Mouse (Mus musculus) hindbrain, embryonic 11.5 days (tissue): ENCODE measurements around the gene Hcrt. TPM values are rescaled to one million over a fixed set of nuclear protein-coding genes. Genes with fewer than 3 reads are reported as not detected.

ENCODE experiments used
- ATAC-seq: fragments of 200-750 bp; cut with Nextera tagmentation; 2 replicates; pipeline ENCODE4 v1.8.0; 2017; ENCODE audit warnings: mild to moderate bottlenecking, moderate TSS enrichment, moderate library complexity; ENCODE audit not compliant: low FRiP score
- DNase-seq: peaks from one replicate; pipeline ENCODE4 v3.0.0-alpha.2; 2015; ENCODE audit warnings: low spot score
- H3K27ac ChIP-seq: fragments of 300-500 bp; sonication (generic); 2 replicates; pipeline ENCODE4 v1.5.1; 2014; ENCODE audit warnings: mild to moderate bottlenecking, low read depth, low read length
- H3K27me3 ChIP-seq: fragments of 300-500 bp; sonication (generic); 2 replicates; pipeline ENCODE4 v1.6.1; 2014; ENCODE audit warnings: mild to moderate bottlenecking, low read length, moderate library complexity, mixed read lengths; ENCODE audit not compliant: control insufficient read depth, insufficient read depth
- H3K36me3 ChIP-seq: fragments of 300-500 bp; sonication (generic); 2 replicates; pipeline ENCODE4 v1.6.1; 2014; ENCODE audit warnings: mild to moderate bottlenecking, low read length, moderate library complexity, mixed read lengths; ENCODE audit not compliant: control insufficient read depth, insufficient read depth
- H3K4me1 ChIP-seq: fragments of 300-500 bp; sonication (generic); replicated peaks from 2 replicates; pipeline ENCODE4 v1.6.1; 2014; ENCODE audit warnings: low read length, mixed read lengths; ENCODE audit not compliant: control insufficient read depth, insufficient read depth
- H3K4me2 ChIP-seq: fragments of 300-500 bp; sonication (generic); replicated peaks from 2 replicates; pipeline ENCODE4 v1.6.1; 2014; ENCODE audit warnings: mild to moderate bottlenecking, low read depth, low read length
- H3K4me3 ChIP-seq: fragments of 300-500 bp; sonication (generic); 2 replicates; pipeline ENCODE4 v1.5.1; 2014; ENCODE audit warnings: low read depth, low read length
- H3K9ac ChIP-seq: fragments of 300-500 bp; sonication (generic); 2 replicates; pipeline ENCODE4 v1.6.1; 2014; ENCODE audit warnings: low read depth, low read length
- H3K9me3 ChIP-seq: fragments of 300-500 bp; sonication (generic); 2 replicates; pipeline ENCODE4 v1.6.1; 2016; ENCODE audit warnings: low read length; ENCODE audit not compliant: control insufficient read depth
- WGBS: fragments of 180-500 bp; shearing (Covaris S2); extraction: QIAGEN DNeasy Blood & Tissue Kit; methylation state at CpG from one replicate; pipeline ENCODE4 v1.1.7; 2014; 5-methylcytosine and 5-hydroxymethylcytosine counted together
- polyA plus RNA-seq: library from polyadenylated mRNA; unstranded; fragments of >200 nt; fragmentation: Nextera tagmentation; extraction: Ambion mirVana; gene quantifications from 2 replicates; pipeline ENCODE4 v1.2.1, GENCODE M21; 2014

The Hcrt gene
- polyA plus RNA-seq, 1 experiment from 2014 or later = not detected

GRCm38 (mm10) chr11:100758707-100759610, 3.8 kb downstream of the Hcrt start:
- Histone ChIP-seq H3K9ac (peak overlapping the region; percentile 64), H3K36me3 (no peaks in the 10 kb centered on the region), H3K4me2 (peak overlapping the region; percentile 87), H3K4me3 (peak overlapping the region; percentile 45), H3K27me3 (peaks cover 18% of the 10 kb centered on the region), H3K27ac (peak overlapping the region; percentile 1; the same call in 1 of the 2 replicates), H3K4me1 (peaks cover 6% of the 10 kb centered on the region), H3K9me3 (no peaks in the 10 kb centered on the region)
- WGBS = under 1% methylated on average over 32 of the region's 35 CpGs
- DNase-seq = peak; percentile 79
- peak; percentile 60; the same call in 1 of the 2 replicates for ATAC-seq

- 91% methylated on average over 12 of the region's 12 CpGs for WGBS
- Histone ChIP-seq H3K4me3 (no peak overlapping the region), H3K4me1 (peaks cover 6% of the 10 kb centered on the region), H3K9me3 (no peaks in the 10 kb centered on the region), H3K4me2 (no peak overlapping the region), H3K9ac (no peak overlapping the region), H3K27me3 (peaks cover 17% of the 10 kb centered on the region), H3K27ac (no peak overlapping the region), H3K36me3 (no peaks in the 10 kb centered on the region)
- DNase-seq (no peak), ATAC-seq (no peak)
Measured at GRCm38 (mm10) chr11:100757566-100757965, 5.2 kb downstream of the Hcrt start.

DNA sequence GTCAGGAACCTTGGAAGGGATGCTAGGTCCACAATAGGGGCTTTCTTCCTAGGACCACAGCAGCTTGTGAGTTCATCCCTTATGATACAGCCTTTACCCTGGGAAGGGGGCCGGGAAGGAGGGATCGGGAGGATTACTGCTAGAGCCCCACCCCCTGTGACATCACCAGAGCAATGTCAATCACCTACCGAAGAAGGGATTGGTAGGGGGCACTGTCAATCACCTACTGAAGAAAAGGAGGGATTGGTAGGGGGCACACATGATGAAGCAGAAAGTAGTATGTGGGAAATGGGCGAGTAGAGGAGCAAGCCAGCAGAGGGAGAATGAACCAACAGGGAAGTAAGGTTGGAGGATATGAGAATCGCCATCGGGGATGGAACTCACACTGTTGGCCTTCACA, 6.3 kb downstream of the Hcrt start:
- peaks cover 6% of the 10 kb centered on the region for H3K4me1 ChIP-seq
- no peak overlapping the region for H3K27ac ChIP-seq
- no peak overlapping the region for H3K9ac ChIP-seq
- WGBS = 52% methylated on average over 6 of the region's 6 CpGs
- H3K27me3 ChIP-seq = peaks cover 14% of the 10 kb centered on the region
- no peak for DNase-seq
- no peak overlapping the region for H3K4me3 ChIP-seq
- no peak overlapping the region for H3K4me2 ChIP-seq
- no peaks in the 10 kb centered on the region for H3K36me3 ChIP-seq
- H3K9me3 ChIP-seq = no peaks in the 10 kb centered on the region
- ATAC-seq = no peak

GRCm38 (mm10) chr11:100754693-100755057, 8.1 kb downstream of the Hcrt start:
- ATAC-seq (no peak), DNase-seq (no peak)
- Histone ChIP-seq H3K9me3 (no peaks in the 10 kb centered on the region), H3K4me2 (no peak overlapping the region), H3K4me3 (no peak overlapping the region), H3K9ac (no peak overlapping the region), H3K4me1 (peaks cover 4% of the 10 kb centered on the region), H3K27me3 (peaks cover 6% of the 10 kb centered on the region), H3K36me3 (no peaks in the 10 kb centered on the region), H3K27ac (no peak overlapping the region)
- WGBS = 94% methylated on average over 3 of the region's 3 CpGs

DNA sequence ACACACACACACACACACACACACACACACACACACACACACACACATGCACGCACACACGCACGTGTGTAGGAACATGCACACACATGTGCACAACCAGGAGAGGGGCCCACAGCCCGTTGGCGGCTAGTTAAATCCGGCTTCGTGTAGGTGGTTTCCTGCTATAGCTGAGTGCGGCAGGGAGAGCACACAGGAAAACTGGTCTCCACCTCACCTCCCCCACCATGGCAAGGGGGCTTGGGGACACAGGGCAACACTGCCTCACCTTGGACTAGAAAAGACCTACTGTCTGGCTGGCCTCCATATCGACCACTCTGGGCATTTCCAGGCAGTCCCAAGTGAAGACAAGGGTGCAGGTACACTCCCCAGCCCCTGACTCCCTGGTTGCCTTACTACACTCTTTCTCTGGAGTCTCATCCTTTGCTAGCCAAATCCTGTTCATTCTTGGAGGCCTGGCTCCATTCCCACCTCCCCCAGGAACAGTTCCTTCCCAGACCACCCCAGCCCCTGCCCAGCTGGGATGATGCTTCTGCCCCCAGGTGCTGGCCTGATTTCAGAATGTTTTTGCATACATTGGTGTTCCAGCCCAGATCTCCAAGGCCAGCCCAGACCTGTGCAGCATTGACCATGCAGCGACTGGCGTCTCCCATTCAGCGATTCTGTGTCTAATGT, 8.6 kb downstream of the Hcrt start:
- 87% methylated on average over 12 of the region's 12 CpGs for WGBS
- no peaks in the 10 kb centered on the region for H3K9me3 ChIP-seq
- H3K27ac ChIP-seq = no peak overlapping the region
- DNase-seq (no peak), ATAC-seq (no peak)
- no peak overlapping the region for H3K9ac ChIP-seq
- H3K4me2 ChIP-seq = no peak overlapping the region
- H3K36me3 ChIP-seq = no peaks in the 10 kb centered on the region
- no peak overlapping the region for H3K4me3 ChIP-seq
- H3K27me3 ChIP-seq = peaks cover 1% of the 10 kb centered on the region
- H3K4me1 ChIP-seq = peaks cover under 1% of the 10 kb centered on the region

GRCm38 (mm10) chr11:100752294-100752693, 10.4 kb downstream of the Hcrt start:
- no peak for DNase-seq
- no peak overlapping the region for H3K4me3 ChIP-seq
- H3K27ac ChIP-seq = no peak overlapping the region
- H3K36me3 ChIP-seq = no peaks in the 10 kb centered on the region
- no peak for ATAC-seq
- H3K9me3 ChIP-seq = no peaks in the 10 kb centered on the region
- H3K4me2 ChIP-seq = no peak overlapping the region
- H3K27me3 ChIP-seq = no peaks in the 10 kb centered on the region; the same call in 1 of the 2 replicates
- 30% methylated on average over 10 of the region's 10 CpGs for WGBS
- H3K9ac ChIP-seq = no peak overlapping the region
- H3K4me1 ChIP-seq = no peaks in the 10 kb centered on the region

DNA sequence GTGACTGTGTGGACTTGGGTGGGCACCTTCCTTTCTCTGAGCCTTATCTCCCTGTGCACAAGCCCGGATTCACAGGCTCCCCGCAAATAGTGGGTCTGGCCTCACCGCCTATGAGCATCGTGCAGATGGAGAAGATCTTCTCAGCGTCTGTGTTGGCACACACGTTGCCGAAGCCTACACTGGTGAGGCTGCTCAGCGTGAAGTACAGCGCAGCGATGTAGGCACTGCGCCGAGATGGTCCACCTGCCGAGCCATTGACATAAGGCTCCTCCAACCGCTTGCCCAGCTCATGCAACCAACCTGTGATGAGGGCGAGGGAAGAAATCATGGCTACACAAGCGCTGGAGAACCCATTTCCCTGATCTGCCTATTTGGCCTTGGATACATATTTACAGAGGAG, 12.6 kb downstream of the Hcrt start:
- Histone ChIP-seq H3K4me3 (no peak overlapping the region), H3K36me3 (no peaks in the 10 kb centered on the region), H3K9ac (no peak overlapping the region), H3K4me2 (no peak overlapping the region), H3K27me3 (no peaks in the 10 kb centered on the region), H3K9me3 (no peaks in the 10 kb centered on the region), H3K27ac (no peak overlapping the region), H3K4me1 (no peaks in the 10 kb centered on the region)
- 85% methylated on average over 16 of the region's 16 CpGs for WGBS
- DNase-seq = no peak
- ATAC-seq = no peak

DNA sequence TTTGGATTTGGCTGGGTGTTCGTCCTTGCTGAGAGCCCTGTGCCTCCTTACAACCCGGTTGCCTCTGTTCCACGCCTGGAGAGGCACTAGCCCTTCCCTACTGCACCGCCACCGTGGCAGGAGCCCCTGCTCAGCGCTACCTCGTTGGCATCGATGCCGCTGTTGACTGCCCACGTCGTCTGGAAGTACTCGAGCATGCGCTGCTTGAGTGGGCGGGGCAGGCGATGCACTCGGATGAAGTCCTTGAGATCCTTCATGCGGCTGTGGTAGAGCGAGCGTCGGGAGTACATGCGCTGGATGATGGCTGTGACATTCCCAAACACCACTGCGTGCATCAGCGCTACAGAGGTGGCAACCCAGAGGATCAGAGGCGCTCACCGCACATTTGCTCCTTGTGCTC, 13.3 kb downstream of the Hcrt start:
- no peaks in the 10 kb centered on the region for H3K27me3 ChIP-seq
- no peaks in the 10 kb centered on the region for H3K9me3 ChIP-seq
- H3K4me3 ChIP-seq = no peak overlapping the region
- 48% methylated on average over 25 of the region's 25 CpGs for WGBS
- DNase-seq (no peak), ATAC-seq (no peak)
- H3K36me3 ChIP-seq = no peaks in the 10 kb centered on the region
- no peaks in the 10 kb centered on the region for H3K4me1 ChIP-seq
- no peak overlapping the region for H3K9ac ChIP-seq
- no peak overlapping the region for H3K4me2 ChIP-seq
- no peak overlapping the region for H3K27ac ChIP-seq
